Mouse (Mus musculus): ENCODE measurements around the gene Cecr2. TPM values are rescaled to one million over a fixed set of nuclear protein-coding genes. Genes with fewer than 3 reads are reported as not detected.

Cecr2 gene
- total RNA-seq, 2 experiments from 2014 or later = 2.3 to 3.0 TPM

- intact Hi-C loops (cut with DNase I) = no loop called here
- DNase-seq (ENCODE audit: low spot score in 2 of 2) = peak; percentile 23 to 58
Measured at GRCm38 (mm10) chr6:120665415-120665815, 754 bp upstream of the Cecr2 start.

DNA sequence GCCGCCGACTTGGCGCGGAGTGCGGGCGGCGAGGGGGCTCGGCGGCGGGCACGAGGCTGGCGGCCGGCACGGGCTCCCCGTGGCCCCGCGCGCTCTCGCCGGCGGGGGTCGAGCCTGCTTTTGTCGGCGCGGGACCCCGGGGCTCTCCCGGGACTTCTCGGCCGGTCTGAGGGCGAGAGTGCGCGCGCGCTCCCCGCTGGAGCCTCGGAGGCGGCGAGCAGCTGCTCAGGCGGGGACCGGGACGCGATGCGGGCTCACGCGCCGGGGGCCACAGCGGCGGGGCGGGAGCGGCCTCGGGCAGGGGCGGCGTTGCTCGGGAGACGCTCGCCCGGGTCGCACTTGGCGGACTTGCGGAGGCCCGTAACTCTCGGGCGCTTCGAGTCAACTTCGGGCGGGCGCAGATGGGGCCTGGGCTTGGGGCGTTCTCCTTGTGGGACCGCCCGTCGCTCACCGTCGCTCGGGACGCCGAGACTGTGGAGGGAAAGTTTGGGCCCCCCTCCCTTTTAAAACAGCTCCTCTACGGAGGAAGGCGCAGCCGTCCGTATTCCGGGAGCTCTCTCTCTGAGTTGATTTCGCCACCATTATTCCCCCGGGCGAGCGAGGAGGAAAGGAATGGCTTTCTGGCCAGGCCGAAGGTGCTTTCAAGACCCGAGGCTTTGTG lies 722 bp downstream of the Cecr2 start:
- DNase-seq (ENCODE audit: low spot score in 2 of 2) = peak in 1 of 2 experiments; percentile 23
- intact Hi-C loops (cut with DNase I) = loop anchor here (2.0 kb wide), 1 partner anchor 128 kb away; no protein-coding TSS in a partner anchor

DNA sequence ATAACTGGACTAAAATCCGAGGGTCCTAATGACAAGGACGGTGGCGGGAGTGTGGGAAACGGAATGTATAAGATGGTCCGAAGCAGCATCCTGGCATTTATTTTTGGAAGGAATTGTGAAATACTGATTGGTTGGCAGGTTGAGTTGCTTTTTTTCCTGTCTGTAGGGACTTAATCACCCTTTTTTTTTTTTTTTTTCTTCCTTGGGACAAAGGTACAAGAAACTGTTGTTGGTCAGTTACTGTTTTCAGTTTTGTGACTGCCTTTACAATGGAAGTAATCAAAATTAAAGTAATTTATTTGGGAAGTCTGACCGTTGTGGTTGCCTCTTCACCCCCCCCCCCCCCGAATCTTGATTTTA lies 1.2 kb downstream of the Cecr2 start:
- no peak for DNase-seq (ENCODE audit: low spot score in 2 of 2)
- intact Hi-C loops (cut with DNase I) = loop anchor here (2.0 kb wide), 1 partner anchor 129 kb away; no protein-coding TSS in a partner anchor

GRCm38 (mm10) chr6:120667911-120668310 lies 1.7 kb downstream of the Cecr2 start:
- DNase-seq (ENCODE audit: low spot score in 2 of 2) = no peak
- intact Hi-C loops (cut with DNase I) = loop anchor here (2.0 kb wide), 1 partner anchor 129 kb away; no protein-coding TSS in a partner anchor

DNA sequence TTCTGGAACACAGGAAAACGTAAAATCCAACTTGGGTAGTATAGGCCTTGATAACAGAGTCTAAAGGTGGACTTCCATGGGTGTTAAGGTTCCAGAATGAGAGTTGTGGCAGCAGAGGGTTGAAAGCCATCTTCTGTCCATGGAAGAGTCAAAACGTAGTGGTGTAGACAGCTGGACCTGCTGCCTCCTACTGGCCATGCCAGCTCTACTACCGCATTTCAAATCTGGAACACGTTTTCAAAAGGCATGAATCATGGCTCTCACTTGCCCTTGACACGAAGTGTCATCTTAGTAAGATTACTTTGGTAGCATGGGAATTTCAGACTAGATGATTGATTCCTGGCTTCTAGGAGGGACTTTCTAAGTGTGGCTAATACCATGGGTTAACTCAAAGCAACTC lies 8.0 kb downstream of the Cecr2 start:
- no peak for DNase-seq (ENCODE audit: low spot score in 2 of 2)

GRCm38 (mm10) chr6:120674881-120675280 lies 8.7 kb downstream of the Cecr2 start:
- intact Hi-C loops (cut with DNase I) = no loop called here
- DNase-seq (ENCODE audit: low spot score in 2 of 2) = no peak

More for the DNA sequence above, 8.0 kb downstream of the Cecr2 start:
- intact Hi-C loops (cut with DNase I) = no loop called here

DNA sequence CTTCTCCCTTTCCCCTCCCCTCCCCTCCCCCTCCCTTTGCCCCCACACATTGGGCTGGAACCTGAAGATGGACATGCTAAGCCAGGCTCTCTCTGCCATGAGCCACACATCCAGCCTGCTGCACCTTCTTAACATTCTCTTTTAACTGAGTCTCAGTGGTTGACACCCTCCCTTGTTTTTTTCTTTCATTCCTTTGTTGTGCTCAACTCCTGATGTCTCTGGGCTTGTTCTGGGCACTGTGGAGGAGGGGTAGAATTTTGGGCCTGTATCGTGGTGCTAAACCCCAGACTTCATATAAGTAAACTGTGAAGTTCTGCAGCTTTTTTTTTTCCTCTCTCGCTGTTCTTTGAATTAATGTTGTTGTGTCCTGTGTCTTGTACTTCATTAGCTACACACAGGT lies 9.8 kb downstream of the Cecr2 start:
- DNase-seq (ENCODE audit: low spot score in 2 of 2) = no peak
- intact Hi-C loops (cut with DNase I) = no loop called here

GRCm38 (mm10) chr6:120683351-120683750 lies 17.2 kb downstream of the Cecr2 start:
- intact Hi-C loops (cut with DNase I) = no loop called here
- DNase-seq (ENCODE audit: low spot score in 2 of 2) = no peak

DNA sequence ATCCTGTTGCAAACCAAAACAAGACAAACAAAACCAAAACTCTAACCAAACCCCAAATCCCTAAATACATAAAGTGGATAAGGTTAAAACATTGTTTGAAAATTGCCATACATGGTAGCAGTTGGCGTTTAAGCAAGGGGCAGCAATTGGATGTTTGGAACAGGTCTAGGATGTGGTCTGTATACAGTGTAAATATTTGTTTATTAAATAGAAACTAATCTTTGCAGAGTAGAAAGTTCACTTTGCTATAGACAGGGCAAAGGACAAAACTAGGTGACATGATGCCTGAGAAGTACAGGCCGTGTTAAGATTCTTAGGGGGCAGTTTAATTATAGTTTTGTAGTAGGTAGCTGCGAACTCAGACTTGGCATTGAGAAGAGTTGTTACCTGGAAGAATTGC lies 18.6 kb downstream of the Cecr2 start:
- DNase-seq (ENCODE audit: low spot score in 2 of 2) = no peak
- intact Hi-C loops (cut with DNase I) = no loop called here

DNA sequence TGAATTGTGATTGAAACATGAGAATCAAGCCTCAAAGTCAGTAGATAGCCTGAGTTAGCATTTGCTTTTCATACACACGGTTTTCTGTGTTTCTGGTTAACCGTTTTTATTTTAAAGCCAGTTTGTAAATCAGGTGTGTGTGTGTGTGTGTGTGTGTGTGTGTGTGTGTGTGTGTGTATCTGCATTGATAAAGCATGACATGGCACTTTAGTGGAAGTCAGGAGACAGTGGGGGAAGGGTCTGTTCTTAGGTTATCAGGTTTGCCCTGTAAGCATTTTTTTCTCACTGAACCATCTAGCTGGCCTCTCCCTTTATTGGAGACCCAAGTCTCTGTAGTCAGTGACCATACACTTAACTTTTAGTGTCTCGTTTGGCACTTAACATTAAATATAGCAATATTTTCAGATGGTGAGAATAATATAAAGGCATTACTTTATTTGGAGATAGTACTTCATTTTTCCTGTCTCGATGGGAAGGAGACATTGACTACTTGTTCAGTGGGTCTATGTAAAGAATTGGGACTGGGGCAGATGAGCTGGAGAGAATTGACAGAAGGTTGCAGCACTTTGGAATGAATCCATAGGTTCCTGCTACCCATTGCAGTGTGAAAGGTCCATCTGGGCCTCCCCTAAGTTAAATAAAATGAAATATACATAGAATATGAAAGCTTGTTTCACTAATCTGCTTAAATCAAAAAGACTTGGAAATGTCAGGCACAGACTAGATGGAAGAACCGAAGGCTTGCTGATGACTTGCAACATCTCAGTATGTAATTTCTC lies 20.9 kb downstream of the Cecr2 start:
- intact Hi-C loops (cut with DNase I) = no loop called here
- DNase-seq (ENCODE audit: low spot score in 2 of 2) = no peak

DNA sequence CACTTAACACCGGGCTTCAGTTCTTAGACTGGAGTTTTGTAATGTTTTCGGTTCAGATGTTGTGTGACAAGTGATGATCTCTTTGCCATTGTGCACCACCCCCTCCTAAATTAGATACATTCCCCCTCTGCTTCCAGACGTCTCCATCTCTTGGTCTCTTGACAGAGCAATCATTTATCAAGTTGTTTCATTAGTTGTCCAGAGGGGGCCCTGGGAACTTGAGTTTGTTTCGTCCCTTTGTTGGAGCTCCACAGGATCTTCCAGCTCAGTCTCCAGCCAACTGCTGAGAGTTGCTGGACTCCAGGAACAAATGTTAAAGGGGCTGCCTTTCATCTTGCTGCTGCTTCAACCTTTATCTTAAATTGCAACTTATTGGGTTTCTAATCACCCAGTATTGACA lies 34.1 kb downstream of the Cecr2 start:
- no peak for DNase-seq (ENCODE audit: low spot score in 2 of 2)
- intact Hi-C loops (cut with DNase I) = no loop called here

- no peak for DNase-seq (ENCODE audit: low spot score in 2 of 2)
- intact Hi-C loops (cut with DNase I) = no loop called here
Measured at GRCm38 (mm10) chr6:120704376-120704775, 38.2 kb downstream of the Cecr2 start.

DNA sequence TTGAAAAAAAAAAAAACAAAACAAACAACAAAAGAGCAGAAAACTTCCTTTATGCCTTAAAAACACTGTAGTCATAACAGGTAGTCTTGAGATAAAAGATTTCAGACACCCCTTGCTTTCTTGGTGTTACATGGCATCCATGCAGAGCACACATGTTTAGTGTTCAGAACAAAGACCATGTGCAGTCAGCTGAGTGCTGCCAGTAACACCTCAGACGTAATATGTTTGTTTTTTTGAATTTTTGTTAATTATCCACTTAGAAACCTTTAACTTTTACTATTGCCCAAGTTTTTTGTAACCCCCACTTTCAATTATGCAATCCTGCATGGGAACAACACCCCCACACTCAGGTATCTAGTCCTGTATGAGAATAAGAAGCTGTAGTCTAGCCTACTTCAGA lies 42.6 kb downstream of the Cecr2 start:
- DNase-seq (ENCODE audit: low spot score in 2 of 2) = no peak
- intact Hi-C loops (cut with DNase I) = no loop called here

DNA sequence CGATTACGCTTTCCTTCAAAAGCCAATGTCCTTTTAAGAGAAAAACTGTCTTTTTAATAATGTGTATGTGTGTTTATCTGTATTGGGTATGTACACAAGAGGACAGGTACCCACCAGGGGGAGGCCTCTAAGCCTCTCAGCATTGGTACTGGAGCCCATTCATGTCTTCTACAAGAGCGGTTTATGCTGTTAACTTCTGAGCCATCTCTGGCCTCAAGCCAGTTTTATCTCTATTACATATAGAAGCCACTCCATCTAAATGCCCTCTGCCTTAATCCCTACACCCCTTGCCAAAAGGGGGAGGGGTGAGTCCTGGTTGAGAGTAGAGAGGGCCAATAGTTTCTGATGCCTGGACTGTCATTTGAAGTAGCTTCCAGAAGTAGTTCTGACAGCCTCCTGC lies 48.6 kb downstream of the Cecr2 start:
- intact Hi-C loops (cut with DNase I) = no loop called here

DNA sequence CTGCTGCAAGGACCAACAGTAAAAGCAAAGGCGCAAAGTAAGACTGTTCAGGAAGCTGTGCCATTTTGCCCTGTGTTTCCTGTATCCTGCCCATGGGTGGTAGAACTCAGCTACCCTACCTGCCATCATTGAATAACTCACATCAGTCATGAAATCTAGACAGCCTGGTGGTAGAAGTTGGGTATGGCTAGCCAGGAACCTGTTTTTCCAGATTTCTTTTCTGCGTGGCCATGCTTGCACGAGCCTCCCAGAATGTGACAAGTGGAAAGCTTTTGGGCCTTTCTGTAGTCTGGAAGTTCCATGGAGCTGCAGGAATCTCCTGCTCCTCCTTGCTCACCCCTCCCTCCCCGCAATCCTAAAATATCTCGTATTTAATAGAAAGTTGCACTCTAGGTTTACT lies 49.1 kb downstream of the Cecr2 start:
- DNase-seq (ENCODE audit: low spot score in 2 of 2) = no peak
- intact Hi-C loops (cut with DNase I) = no loop called here

More for the DNA sequence above, 48.6 kb downstream of the Cecr2 start:
- no peak for DNase-seq (ENCODE audit: low spot score in 2 of 2)

- DNase-seq (ENCODE audit: low spot score in 2 of 2) = peak in 1 of 2 experiments; percentile 4
- intact Hi-C loops (cut with DNase I) = no loop called here
Measured at GRCm38 (mm10) chr6:120715851-120716250, 49.7 kb downstream of the Cecr2 start.

- DNase-seq (ENCODE audit: low spot score in 2 of 2) = no peak
- intact Hi-C loops (cut with DNase I) = no loop called here
Measured at GRCm38 (mm10) chr6:120716531-120716984, 50.4 kb downstream of the Cecr2 start.

GRCm38 (mm10) chr6:120725986-120726385 lies 59.8 kb downstream of the Cecr2 start:
- DNase-seq (ENCODE audit: low spot score in 2 of 2) = peak in 1 of 2 experiments; percentile 7
- intact Hi-C loops (cut with DNase I) = no loop called here

GRCm38 (mm10) chr6:120736011-120736410 lies 69.8 kb downstream of the Cecr2 start:
- intact Hi-C loops (cut with DNase I) = loop anchor here (1.0 to 10.0 kb wide), 2 partner anchors 197 to 301 kb away; no protein-coding TSS in a partner anchor

GRCm38 (mm10) chr6:120736566-120736965 lies 70.4 kb downstream of the Cecr2 start:
- intact Hi-C loops (cut with DNase I) = loop anchor here (1.0 to 10.0 kb wide), 2 partner anchors 197 to 302 kb away; no protein-coding TSS in a partner anchor
- peak; percentile 57 to 64 for DNase-seq (ENCODE audit: low spot score in 2 of 2)

More at GRCm38 (mm10) chr6:120736011-120736410, 69.8 kb downstream of the Cecr2 start:
- no peak for DNase-seq (ENCODE audit: low spot score in 2 of 2)

All from left cerebral cortex, postnatal 14 days (tissue).